Mouse (Mus musculus) brain, adult 2 months (tissue): ENCODE data around the gene Rasl10b.

Experiments
- DNase-seq: peaks from one replicate; pipeline ENCODE4 v3.0.0; 2011; ENCODE audit warnings: low read depth, low spot score

Gene Rasl10b

DNA sequence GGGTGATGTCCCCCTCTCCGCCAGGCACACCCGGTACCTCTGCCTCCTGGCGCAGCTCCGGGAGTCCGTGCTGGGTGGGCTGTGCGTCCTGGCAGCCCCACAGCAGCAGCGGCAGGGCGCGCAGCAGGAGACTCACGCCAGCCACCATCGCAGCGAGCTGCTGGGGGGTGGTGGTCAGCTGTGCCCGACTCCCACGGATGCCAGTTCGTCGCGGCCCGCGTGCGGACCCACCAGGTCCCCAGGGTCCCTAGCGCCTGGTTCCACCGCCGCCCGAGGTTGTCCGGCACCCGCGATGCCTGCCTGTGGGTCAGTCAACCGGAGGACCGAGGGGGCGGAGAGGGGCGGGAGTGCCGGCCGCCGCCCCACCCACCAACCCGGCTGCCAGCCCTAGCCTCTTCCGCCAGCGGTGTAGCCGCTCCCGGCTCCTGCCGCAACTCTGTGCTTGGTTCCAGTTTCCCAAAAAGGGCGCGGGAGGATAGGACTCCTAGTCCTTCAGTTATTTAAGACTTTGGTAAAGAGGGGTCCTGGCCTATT lies 53.8 kb downstream of the Rasl10b start, which contains the start of gene Mmp28:
Gene Mmp28, minus strand, starts transcription at position 361 of the 534 bp plus-strand sequence.
- peak; percentile 13 for DNase-seq

- DNase-seq, result peak; percentile 94
Measured at GRCm38 (mm10) chr11:83465976-83466375, 57.0 kb downstream of the Rasl10b start.

DNA sequence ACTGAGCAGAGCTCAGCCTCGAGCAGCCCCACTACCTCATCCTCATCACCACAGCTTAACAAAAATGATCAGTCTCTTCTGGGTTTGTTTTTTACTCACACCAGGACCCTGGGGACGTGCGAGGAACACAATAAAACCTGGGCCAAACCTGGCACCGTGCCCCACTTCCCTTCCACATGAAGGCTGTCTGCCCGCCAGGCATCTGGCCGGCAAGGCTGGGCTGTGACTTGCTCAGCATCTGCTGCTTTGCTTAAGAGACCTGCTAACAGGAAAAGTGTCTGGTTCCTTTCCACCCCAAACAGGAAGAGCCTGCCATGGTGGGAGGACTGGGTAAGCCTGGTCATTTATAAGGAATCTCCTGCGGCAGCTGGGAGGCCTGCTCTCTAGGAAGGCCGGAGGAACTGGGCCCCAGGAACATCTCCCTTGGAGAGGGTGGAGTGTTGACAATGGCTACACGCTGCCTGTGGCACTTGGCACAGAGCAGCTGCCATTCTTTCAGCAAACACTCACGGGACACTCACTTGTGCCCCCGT lies 58.2 kb downstream of the Rasl10b start:
- DNase-seq, result peak; percentile 68

GRCm38 (mm10) chr11:83468765-83469164 lies 59.8 kb downstream of the Rasl10b start:
- DNase-seq, result peak; percentile 80
